Mouse (Mus musculus) spleen, adult 12 weeks (tissue): Measurements from ENCODE around the gene Acad8.

Source experiments
- DNase-seq: peaks from one replicate; pipeline ENCODE4 v3.0.0; 2022; ENCODE audit warnings: low spot score

Gene Acad8

DNA sequence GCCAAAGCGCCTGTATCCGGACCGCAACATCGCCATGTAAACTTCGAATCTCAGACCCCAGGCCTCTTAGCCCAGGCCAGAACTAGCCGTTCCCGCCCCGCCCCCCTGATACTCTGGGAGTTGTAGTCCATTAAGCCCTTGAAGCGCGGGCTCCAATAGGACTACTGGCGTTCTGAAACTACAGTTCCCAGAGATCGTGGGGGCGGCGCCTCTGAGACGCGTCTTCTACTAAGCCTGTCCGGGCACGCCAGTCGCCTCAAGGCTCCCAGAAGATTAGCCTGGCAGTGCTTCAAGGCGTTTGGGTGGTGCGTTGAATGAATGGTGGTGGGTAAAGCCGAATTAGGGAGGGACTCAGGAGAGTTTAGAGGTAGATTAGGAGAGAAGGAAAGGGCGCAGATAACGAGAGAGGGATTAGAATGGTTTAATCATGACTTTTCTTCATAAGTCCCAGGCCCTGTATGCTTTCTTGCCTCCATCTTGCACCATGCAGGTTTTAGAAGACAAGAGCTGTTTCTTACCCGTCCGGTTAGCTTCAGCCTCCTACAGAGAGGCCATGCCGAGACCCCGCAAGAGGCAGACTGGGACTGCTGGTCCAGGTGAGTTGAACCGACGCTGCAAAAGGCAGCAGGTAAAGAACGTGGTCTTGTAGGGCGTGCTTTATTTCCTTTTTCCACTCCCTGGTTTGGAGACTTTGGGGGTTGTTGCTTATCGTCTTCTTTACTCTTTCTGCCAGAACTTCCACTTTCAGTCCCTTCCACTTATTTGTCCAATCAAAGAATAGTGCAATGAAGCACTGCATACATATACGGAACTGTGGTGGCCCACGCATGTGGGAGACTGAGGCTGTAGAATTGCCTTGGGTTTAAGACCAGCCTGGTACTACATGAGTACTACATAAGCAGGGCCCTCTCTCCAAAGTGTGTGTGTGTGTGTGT lies at the start of gene Acad8, which contains the start of gene Thyn1:
Acad8 (minus strand) TSS at position 106 of the 935 bp plus-strand sequence.
Thyn1 (plus strand) TSS at position 250 of the 935 bp plus-strand sequence.
- DNase-seq = peak; percentile 80

DNA sequence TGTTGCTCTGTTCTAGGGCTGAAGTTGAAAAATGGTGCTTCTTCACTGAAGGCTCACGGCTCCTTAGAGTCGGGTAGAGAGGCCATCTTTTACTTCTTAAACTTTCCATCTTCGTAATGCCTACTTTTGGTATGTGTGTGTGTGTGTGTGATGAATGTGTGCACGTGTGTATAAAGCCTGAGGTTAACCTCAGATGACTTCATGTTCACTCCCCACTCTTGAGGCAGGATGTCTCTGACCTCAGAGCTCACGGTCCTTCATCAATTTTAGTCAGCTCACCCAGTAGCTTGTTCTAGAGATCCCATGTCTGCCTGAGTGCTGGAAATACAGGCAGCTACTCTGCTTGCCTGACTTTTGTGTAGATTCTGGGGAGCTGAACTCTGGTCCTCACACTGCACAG lies 44.5 kb upstream of the Acad8 start:
- no peak for DNase-seq

- DNase-seq = no peak
Measured at GRCm38 (mm10) chr9:27030763-27031100, 31.4 kb upstream of the Acad8 start.

DNA sequence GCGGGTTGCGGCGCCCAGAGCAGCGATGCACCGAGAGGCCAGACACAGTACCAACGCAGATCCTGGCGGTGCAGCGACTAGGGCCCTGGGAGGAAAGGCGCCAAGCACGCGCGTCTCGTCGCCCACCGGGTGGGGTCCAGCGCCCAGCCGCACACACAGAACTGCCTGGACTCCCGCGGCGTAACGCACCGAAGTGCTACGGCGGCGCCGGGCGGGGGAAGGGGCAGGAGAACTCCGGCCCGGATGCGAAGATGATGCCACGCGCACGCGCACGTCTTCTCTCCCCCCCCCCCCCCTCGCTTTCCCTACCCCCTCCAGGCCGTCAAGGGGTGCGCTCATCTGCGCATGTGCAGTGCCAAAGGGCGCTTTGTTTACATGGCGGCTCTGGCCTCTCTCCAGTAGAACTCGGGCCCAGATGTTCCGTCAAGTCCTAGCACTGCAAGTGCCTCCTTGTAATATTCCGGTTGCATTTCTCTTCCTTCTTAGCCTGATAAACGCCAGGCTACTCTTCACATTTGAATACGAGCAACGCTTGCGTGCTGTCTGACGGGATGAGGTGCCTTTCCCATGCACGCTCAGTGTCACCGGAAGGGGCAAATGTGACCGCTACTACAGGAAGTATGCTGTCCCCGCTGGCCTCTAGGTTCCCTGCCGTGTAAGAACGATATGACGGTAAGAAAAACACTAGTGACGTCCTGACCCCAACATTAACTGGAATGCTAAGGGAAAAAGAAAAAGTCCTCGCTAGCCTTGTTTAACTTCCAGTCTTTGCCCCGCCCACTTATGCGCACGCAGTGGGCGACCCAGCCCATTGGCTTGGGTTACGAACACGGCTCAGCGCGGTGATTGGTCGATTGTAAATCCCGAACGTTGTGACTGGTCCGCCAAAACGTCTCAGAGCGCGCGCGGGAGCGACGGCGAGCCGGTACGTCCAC lies 30.7 kb upstream of the Acad8 start, which contains the start of the genes Vps26b and Ncapd3:
Vps26b (minus strand) TSS at position 238 of the 935 bp plus-strand sequence.
Ncapd3 (plus strand) TSS at position 348 of the 935 bp plus-strand sequence.
- peak; percentile 94 for DNase-seq

- DNase-seq = peak; percentile 25
Measured at GRCm38 (mm10) chr9:27029022-27029827, 29.9 kb upstream of the Acad8 start.

DNA sequence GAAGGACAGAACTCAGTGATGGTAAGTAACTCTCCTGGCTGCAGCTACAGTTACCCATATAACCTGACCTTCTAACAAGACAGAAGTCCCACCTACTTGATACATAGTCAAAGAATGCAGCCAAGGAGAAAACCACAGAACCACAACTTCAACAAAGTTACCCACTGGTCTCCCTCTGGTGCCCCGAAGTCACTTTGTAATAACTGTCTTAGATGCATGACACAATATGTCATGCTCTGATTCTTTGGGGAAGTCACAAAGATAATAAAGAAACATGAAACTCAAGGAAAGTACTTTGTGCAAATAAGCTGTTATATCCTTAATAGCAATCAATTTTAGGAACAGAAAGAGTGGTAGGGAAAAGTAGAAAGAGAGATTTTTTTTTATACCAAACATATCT lies 27.3 kb upstream of the Acad8 start:
- DNase-seq = peak; percentile 12

DNA sequence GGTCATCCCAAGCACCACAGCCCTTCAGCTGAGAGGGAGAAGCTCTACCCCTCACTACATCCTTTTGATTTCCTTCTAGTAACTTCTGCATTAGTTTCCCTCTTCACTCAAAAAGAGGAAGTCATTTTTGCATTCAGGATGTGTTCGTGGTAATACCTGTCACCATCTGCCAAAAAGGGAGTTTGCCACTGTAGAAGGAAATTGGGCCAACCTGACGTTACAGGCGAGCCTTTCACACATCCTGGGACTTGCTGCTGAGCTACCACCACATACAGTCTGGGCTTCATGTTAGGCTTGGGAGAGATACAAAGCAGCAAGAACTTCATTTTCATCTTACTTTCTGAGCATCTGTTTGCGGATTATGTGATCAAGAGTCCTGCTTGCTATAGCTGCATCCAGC lies 24.3 kb upstream of the Acad8 start:
- peak; percentile 10 for DNase-seq

DNA sequence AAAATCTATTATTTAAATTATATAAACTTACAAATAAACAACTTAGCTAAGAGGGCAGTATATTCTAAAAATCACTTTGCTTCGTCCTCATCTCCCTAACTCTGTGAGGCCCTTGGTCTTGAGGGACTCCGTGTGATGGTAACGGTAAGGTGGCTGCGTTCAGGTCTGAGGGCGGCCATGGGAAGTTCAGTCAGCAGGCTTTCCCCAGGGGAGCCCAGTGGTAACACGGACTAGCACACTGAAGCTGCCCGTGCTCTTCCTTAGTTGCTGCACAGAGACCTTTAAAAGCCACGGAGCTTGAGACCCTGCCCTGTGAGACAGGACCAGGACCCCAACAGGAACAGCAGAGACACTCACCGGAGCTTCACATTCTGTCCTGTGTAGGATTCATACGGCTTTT lies 19.6 kb upstream of the Acad8 start:
- no peak for DNase-seq

- no peak for DNase-seq
Measured at GRCm38 (mm10) chr9:27011572-27011971, 12.2 kb upstream of the Acad8 start.

DNA sequence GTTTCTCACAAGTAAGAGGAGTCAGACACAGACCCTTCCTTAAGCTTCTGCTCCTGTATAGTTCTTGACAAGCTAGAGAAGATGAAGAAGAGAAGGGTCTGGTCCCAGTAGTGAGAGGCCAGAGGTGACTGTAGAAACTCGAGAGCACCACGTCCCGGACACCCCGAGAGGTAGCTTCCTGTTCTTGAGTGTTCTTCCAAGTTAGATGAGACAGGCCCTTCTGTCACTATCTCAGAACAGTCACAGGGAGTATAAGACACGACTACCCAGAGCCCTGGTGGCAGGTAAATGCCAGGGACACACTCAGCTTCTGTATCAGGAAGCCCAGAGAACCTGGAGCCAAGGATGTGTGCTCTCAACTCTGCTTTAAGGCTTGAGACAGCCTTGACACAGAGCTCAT lies 9.9 kb upstream of the Acad8 start:
- no peak for DNase-seq

DNA sequence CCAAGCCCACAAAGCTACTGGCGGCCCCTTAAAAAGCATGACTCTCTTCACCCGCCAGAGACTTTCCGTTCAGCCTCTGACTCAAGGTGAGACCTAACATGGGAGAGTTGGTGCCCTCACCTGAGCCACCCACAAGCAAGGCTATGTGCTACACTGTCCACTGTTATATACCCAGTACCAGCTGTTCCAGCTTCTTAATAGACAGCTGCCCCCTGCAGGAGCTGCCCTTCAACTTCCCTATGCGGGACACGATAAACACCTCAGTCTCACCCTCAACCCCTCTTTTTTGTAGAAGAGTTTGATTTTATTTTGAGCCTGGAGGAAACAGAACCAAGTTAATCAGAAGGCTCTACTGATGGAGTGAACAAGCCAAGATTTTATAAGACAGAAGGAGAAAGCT lies 7.5 kb upstream of the Acad8 start:
- DNase-seq = no peak

DNA sequence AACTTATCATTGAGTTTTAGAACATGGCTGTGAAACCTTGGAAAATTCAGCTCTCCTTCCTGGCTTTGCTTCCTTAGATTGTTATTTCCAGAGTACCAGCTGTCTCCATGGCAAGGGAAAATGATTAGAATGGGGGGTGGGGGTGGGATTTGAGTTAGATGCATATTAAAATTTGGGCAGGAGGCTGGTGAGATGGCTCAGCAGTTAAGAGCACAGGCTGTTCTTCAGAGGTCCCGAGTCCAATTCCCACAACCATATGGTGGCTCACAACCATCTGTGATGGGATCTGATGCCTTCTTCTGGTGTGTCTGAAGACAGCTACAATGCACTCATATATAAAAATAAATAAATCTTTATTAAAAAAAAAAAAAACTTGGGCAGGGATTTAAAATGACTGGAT lies 6.6 kb upstream of the Acad8 start:
- no peak for DNase-seq

DNA sequence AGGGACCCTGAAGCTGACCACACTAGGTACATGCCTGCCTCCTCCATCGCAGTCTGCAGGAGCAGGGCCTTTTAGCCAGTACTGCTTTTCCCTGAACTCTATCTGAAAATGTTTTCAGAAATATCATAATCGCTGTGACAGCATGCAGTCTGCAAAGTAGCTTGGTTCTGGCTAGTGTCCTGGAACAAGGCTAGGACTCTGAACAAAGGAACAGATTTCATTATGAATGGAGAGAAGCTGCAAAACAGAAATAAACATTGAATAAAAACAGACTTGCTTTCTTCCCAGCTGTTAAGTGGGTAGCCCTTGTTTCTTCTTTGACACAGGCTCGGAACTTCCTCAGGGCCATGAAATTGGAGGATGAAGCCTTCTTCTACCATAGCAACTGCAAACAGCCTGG lies 5.9 kb upstream of the Acad8 start:
- DNase-seq = no peak

DNA sequence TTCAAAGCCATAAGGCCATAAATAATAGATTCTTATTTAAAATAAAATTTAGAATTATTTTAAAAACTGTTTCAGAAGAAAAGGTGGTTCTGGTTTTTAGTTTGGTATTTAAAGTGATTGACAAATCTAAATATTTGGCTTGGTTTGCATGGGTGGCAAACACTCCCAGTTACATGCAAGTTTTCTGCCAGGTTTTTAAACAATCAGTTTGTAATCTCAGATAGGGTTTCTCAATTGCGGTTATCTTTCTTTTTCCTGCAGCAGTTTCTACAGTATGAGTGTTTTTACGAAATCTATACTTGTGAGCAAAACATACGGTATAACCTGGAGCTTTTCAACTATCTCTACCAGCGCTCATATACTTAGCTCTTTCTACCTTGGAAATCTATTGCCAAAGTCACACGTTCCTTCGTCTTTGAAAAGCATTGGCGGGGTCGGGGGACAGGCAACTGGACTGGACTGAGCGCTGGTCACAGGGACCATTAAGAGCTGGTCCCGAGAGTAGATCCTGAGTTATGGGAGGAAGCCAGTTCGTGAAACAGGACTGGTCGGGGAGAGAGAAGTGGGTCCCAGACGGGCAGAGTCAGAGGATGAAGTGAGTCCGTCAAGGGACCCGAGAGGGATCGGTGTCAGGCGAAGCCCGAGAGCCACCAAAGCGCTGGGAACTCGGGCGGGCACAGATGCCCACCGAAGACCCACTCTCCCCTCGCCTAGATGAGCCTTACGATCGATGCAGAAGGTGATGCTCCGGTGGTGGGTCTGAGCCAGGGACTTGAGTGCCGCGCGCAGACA lies 501 bp downstream of the Acad8 start:
- DNase-seq = no peak

GRCm38 (mm10) chr9:26997501-26997900 lies 1.9 kb downstream of the Acad8 start:
- DNase-seq = no peak

DNA sequence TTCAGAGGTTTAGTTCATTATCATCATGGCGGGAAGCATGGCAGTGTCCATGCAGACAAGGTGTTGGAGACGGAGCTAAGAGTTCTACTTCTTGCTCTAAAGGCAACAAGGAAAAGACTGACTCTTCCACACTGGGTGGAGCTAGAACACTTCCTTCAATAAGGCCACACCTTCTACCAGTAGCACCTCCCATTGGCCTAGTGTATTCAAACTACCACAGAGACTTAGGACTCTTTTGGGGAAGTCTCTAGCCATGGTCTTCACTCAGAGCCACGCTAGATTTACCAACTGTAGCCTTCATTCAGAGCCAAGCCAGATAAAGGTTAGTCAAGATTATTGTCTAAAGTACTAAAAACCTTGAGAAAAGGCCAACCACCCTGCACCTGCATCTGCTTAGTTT lies 2.3 kb downstream of the Acad8 start:
- no peak for DNase-seq

DNA sequence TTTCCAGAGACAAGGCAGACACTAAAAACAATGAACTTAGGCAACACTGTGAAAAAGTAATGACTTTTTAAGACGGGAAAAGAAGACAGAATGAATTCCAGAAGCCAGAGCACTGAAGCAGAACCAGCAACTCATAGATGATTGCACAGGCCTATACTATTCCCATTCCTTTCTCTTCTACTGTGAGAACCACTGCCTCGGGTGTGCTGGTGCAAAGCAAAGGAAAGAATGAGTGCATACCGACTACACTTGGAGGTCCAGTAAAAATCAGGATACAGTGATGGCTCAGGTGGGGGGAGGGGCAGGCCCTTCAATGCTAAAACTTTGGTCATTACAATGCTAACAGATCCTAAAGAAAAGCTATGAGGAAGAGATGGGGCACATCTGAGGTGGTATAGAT lies 5.5 kb downstream of the Acad8 start:
- no peak for DNase-seq

- DNase-seq = no peak
Measured at GRCm38 (mm10) chr9:26993118-26993517, 6.2 kb downstream of the Acad8 start.

DNA sequence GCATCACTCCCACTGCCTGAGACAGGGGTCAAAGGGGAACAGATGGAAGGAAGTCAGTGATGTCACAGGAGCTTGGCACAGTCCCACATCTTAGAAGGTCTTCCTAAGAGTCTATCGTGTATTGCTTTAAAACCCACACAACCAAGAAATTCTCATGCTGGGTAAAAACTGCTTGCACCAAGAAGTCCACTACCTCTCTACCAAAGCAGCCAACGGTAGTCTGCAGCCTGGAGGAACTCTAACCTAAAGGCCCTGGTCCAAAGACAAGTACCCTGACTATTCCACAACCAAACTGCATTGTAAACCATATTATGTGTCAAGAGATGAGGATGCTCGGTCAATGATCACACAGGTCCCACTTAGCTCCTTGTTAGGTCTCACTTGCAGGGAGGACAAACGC lies 9.2 kb downstream of the Acad8 start:
- no peak for DNase-seq

GRCm38 (mm10) chr9:26985668-26986277 lies 13.6 kb downstream of the Acad8 start:
- DNase-seq = no peak
